In genomic region chr13:3476884-3477283, GRCm38 (mm10) we compare ENCODE assay signal across 26 mouse cellular contexts.
A peak's percentile ranks its signal among the peaks of the same experiment; 100 is the strongest.
DNase-seq lines count a peak whose midpoint lies in the region; ATAC-seq and TF ChIP-seq lines count a peak whose summit lies in the region.
"Had no signal": no experiment of that assay in that cellular context is flagged by ENCODE, and none has a peak within 500 bp of the region (broad histone marks: within the 10 kb centered on the region; RNA-seq: fewer than 3 reads in every experiment).

No protein-coding gene starts in this region.

- H3K9me3 ChIP-seq in kidney, embryonic 14.5 days (ENCODE audit: control insufficient read depth, low read length), result no peaks in the 10 kb centered on the region
- H3K9me3 ChIP-seq in kidney, postnatal 0 days (replicated peaks; ENCODE audit: low read length), result no peaks in the 10 kb centered on the region
- H3K9me3 ChIP-seq in midbrain, embryonic 12.5 days, result no peaks in the 10 kb centered on the region
- H3K9me3 ChIP-seq in midbrain, embryonic 13.5 days, result no peaks in the 10 kb centered on the region
- H3K9me3 ChIP-seq: embryonic facial prominence, embryonic 12.5 days; embryonic facial prominence, embryonic 15.5 days; G1E; hindbrain, embryonic 15.5 days had no signal

- H3K4me2 ChIP-seq in kidney, embryonic 14.5 days (replicated peaks; ENCODE audit: low read depth, low read length), result no peak overlapping the region
- H3K4me2 ChIP-seq in kidney, postnatal 0 days (ENCODE audit: low read length), result no peak overlapping the region
- no peak overlapping the region for H3K4me2 ChIP-seq in midbrain, embryonic 12.5 days (replicated peaks)
- H3K4me2 ChIP-seq in midbrain, embryonic 13.5 days (replicated peaks), result no peak overlapping the region
- H3K4me2 ChIP-seq: embryonic facial prominence, embryonic 12.5 days; embryonic facial prominence, embryonic 15.5 days; heart, embryonic 11.5 days had no signal

- H3K27me3 ChIP-seq in kidney, embryonic 14.5 days (ENCODE audit: control insufficient read depth, insufficient read depth, low read length), result no peaks in the 10 kb centered on the region
- H3K27me3 ChIP-seq in kidney, postnatal 0 days (ENCODE audit: insufficient read depth, low read length), result no peaks in the 10 kb centered on the region
- H3K27me3 ChIP-seq in midbrain, embryonic 12.5 days, result no peaks in the 10 kb centered on the region
- H3K27me3 ChIP-seq in midbrain, embryonic 13.5 days, result no peaks in the 10 kb centered on the region
- H3K27me3 ChIP-seq: CH12.LX; embryonic facial prominence, embryonic 12.5 days; embryonic facial prominence, embryonic 15.5 days; hindbrain, embryonic 15.5 days had no signal

- no peaks in the 10 kb centered on the region for H3K36me3 ChIP-seq in kidney, embryonic 14.5 days (ENCODE audit: control insufficient read depth, insufficient read depth, low read length)
- H3K36me3 ChIP-seq in kidney, postnatal 0 days (ENCODE audit: insufficient read depth, low read length), result no peaks in the 10 kb centered on the region
- 0 out of 2 replicates have a peak, but pooled peaks cover 3% of the 10 kb centered on the region for H3K36me3 ChIP-seq in midbrain, embryonic 12.5 days
- no peaks in the 10 kb centered on the region for H3K36me3 ChIP-seq in midbrain, embryonic 13.5 days
- H3K36me3 ChIP-seq: embryonic facial prominence, embryonic 12.5 days; embryonic facial prominence, embryonic 15.5 days; G1E had no signal

- ATAC-seq in kidney, embryonic 14.5 days (ENCODE audit: low FRiP score, low TSS enrichment), result 0 out of 2 replicates have a peak, but pooled peaks have one; percentile 25
- ATAC-seq in kidney, postnatal 0 days (replicated peaks; ENCODE audit: low FRiP score, low read depth), result 0 out of 2 replicates have a peak, but pooled peaks have one; percentile 41
- peak; percentile 1; the same call in 1 of the 2 replicates for ATAC-seq in midbrain, embryonic 12.5 days (ENCODE audit: low FRiP score, low read depth)
- no peak for ATAC-seq in midbrain, embryonic 13.5 days
- ATAC-seq: forebrain, embryonic 14.5 days; forebrain, postnatal 0 days; Patski had no signal

- no peak overlapping the region for H3K4me3 ChIP-seq in kidney, embryonic 14.5 days (ENCODE audit: low read length)
- H3K4me3 ChIP-seq in kidney, postnatal 0 days (replicated peaks; ENCODE audit: low read depth, low read length), result no peak overlapping the region
- no peak overlapping the region for H3K4me3 ChIP-seq in midbrain, embryonic 12.5 days
- H3K4me3 ChIP-seq in midbrain, embryonic 13.5 days (replicated peaks), result no peak overlapping the region
- H3K4me3 ChIP-seq: embryonic facial prominence, embryonic 12.5 days; gastrocnemius, adult 2 months had no signal

- H3K27ac ChIP-seq in kidney, embryonic 14.5 days (ENCODE audit: low read depth, low read length), result no peak overlapping the region
- H3K27ac ChIP-seq in kidney, postnatal 0 days, result no peak overlapping the region
- H3K27ac ChIP-seq in midbrain, embryonic 12.5 days (replicated peaks), result no peak overlapping the region; the same call in 1 of the 2 replicates
- H3K27ac ChIP-seq in midbrain, embryonic 13.5 days, result no peak overlapping the region
- H3K27ac ChIP-seq: embryonic facial prominence, embryonic 12.5 days; embryonic facial prominence, embryonic 15.5 days; gastrocnemius, adult 2 months; hindbrain, embryonic 15.5 days had no signal

- DNase-seq in embryo, embryonic 9.5 days (ENCODE audit: extremely low spot score), result peak; percentile 9
- no peak for DNase-seq in embryo, embryonic 10.5 days (ENCODE audit: low spot score)
- DNase-seq in kidney, adult 11 months, result no peak
- DNase-seq in kidney, postnatal 0 days (ENCODE audit: low spot score), result peak; percentile 15
- DNase-seq in kidney, postnatal 25 days, result no peak
- DNase-seq: adrenal gland, postnatal 10 days; adrenal gland, postnatal 36 days; B cell, adult 2 months; cerebellum, adult 18-20 months; cerebellum, adult 9-10 months; cerebellum, postnatal 14 days; forebrain, postnatal 0 days; gastrocnemius, adult 2 months; gastrocnemius, postnatal 14 days; heart, adult 11 months had no signal

- no peaks in the 10 kb centered on the region for H3K4me1 ChIP-seq in kidney, embryonic 14.5 days (ENCODE audit: control insufficient read depth, insufficient read depth, low read length)
- H3K4me1 ChIP-seq in kidney, postnatal 0 days (replicated peaks; ENCODE audit: insufficient read depth, low read length), result 0 out of 2 replicates have a peak, but pooled peaks cover 3% of the 10 kb centered on the region
- peaks cover 3% of the 10 kb centered on the region; the same call in 1 of the 2 replicates for H3K4me1 ChIP-seq in midbrain, embryonic 12.5 days
- peaks cover 13% of the 10 kb centered on the region; the same call in 1 of the 2 replicates for H3K4me1 ChIP-seq in midbrain, embryonic 13.5 days (replicated peaks)
- H3K4me1 ChIP-seq: embryonic facial prominence, embryonic 12.5 days had no signal

- no peak overlapping the region for H3K9ac ChIP-seq in kidney, embryonic 14.5 days (ENCODE audit: low read depth, low read length)
- no peak overlapping the region for H3K9ac ChIP-seq in kidney, postnatal 0 days (ENCODE audit: low read depth, low read length)
- H3K9ac ChIP-seq in midbrain, embryonic 12.5 days (replicated peaks), result no peak overlapping the region
- H3K9ac ChIP-seq in midbrain, embryonic 13.5 days (replicated peaks), result no peak overlapping the region
- H3K9ac ChIP-seq: embryonic facial prominence, embryonic 12.5 days; embryonic facial prominence, embryonic 15.5 days; forebrain, postnatal 0 days; hindbrain, embryonic 15.5 days had no signal

- no peak for TF ChIP-seq CTCF in kidney, postnatal 0 days (IDR thresholded peaks at IDR 0.05; ENCODE audit: low read depth)

Comparison
In these comparisons a context has a peak if more than half of its experiments do, and no peak if none do; other contexts are left out.
1. DNase-seq: peak in embryo, embryonic 9.5 days (single experiment) and kidney, postnatal 0 days (single experiment); none in embryo, embryonic 10.5 days (single experiment), kidney, adult 11 months (single experiment) and kidney, postnatal 25 days (0 of 2).